Mouse (Mus musculus): ENCODE results near the gene Ttll4.

GRCm38 (mm10) chr1:74736977-74737376 lies 75.4 kb downstream of the Ttll4 start:
- TF ChIP-seq CTCF (IDR thresholded peaks at IDR 0.05; ENCODE audit: low read depth) (no peak), EP300 (optimal IDR thresholded peaks at IDR 0.05) (no peak)

All from stomach, postnatal 0 days (tissue).